Mouse (Mus musculus) R1 (cell line): ENCODE results near the gene Adgrb3.
"Not testable (repeated sequence)": the region's sequence is repeated elsewhere in the genome, so short reads cannot be mapped to it uniquely, and the experiment has no call there.

ENCODE experiments used
- DNase-seq: peaks from one replicate; pipeline ENCODE4 v3.0.0-alpha.2; 2018; ENCODE audit warnings: low read depth, low spot score

Gene Adgrb3

GRCm38 (mm10) chr1:25526976-25527375, 302.5 kb downstream of the Adgrb3 start:
- no peak for DNase-seq

GRCm38 (mm10) chr1:25510321-25511055, 319.0 kb downstream of the Adgrb3 start:
- DNase-seq, result peak; percentile 27

- no peak for DNase-seq
Observed at GRCm38 (mm10) chr1:25504313-25504712, 325.2 kb downstream of the Adgrb3 start.

GRCm38 (mm10) chr1:25503524-25503923, 326.0 kb downstream of the Adgrb3 start:
- no peak for DNase-seq

- no peak for DNase-seq
Observed at GRCm38 (mm10) chr1:25495202-25495914, 334.1 kb downstream of the Adgrb3 start.

GRCm38 (mm10) chr1:25491503-25491902, 338.0 kb downstream of the Adgrb3 start:
- no peak for DNase-seq

GRCm38 (mm10) chr1:25490174-25490573, 339.3 kb downstream of the Adgrb3 start:
- no peak for DNase-seq

GRCm38 (mm10) chr1:25475699-25476098, 353.8 kb downstream of the Adgrb3 start:
- DNase-seq, result peak; percentile 36

GRCm38 (mm10) chr1:25474469-25474868, 355.0 kb downstream of the Adgrb3 start:
- DNase-seq, result no peak

GRCm38 (mm10) chr1:25471612-25472011, 357.9 kb downstream of the Adgrb3 start:
- not testable (repeated sequence) for DNase-seq

- peak; percentile 9 for DNase-seq
Observed at GRCm38 (mm10) chr1:25462612-25463011, 366.9 kb downstream of the Adgrb3 start.

GRCm38 (mm10) chr1:25435506-25435905, 394.0 kb downstream of the Adgrb3 start:
- DNase-seq, result no peak

- no peak for DNase-seq
Observed at GRCm38 (mm10) chr1:25430219-25430862, 399.2 kb downstream of the Adgrb3 start.

- no peak for DNase-seq
Observed at GRCm38 (mm10) chr1:25420701-25421100, 408.8 kb downstream of the Adgrb3 start.

GRCm38 (mm10) chr1:25419378-25419777, 410.1 kb downstream of the Adgrb3 start:
- DNase-seq, result no peak

- no peak for DNase-seq
Observed at GRCm38 (mm10) chr1:25415084-25415483, 414.4 kb downstream of the Adgrb3 start.

GRCm38 (mm10) chr1:25364186-25364585, 465.3 kb downstream of the Adgrb3 start:
- DNase-seq, result peak; percentile 26

- no peak for DNase-seq
Observed at GRCm38 (mm10) chr1:25358554-25358953, 471.0 kb downstream of the Adgrb3 start.

- no peak for DNase-seq
Observed at GRCm38 (mm10) chr1:25355486-25355885, 474.0 kb downstream of the Adgrb3 start.

GRCm38 (mm10) chr1:25344876-25345275, 484.6 kb downstream of the Adgrb3 start:
- DNase-seq, result no peak

GRCm38 (mm10) chr1:25325406-25325805, 504.1 kb downstream of the Adgrb3 start:
- no peak for DNase-seq

- no peak for DNase-seq
Observed at GRCm38 (mm10) chr1:25317142-25317541, 512.4 kb downstream of the Adgrb3 start.
